Mouse (Mus musculus) kidney, adult 2 months (tissue): ENCODE results near the gene Nrip1.

Source experiments
- CTCF ChIP-seq: fragments of 200-500 bp; conservative IDR thresholded peaks from 2 replicates; pipeline ENCODE4 v1.5.1; 2011; ENCODE audit warnings: low read depth, mild to moderate bottlenecking, control low read depth, low read length, moderate library complexity, mixed read lengths; ENCODE audit not compliant: insufficient read depth, insufficient read length
- POLR2A ChIP-seq: fragments of 200-500 bp; IDR thresholded peaks from one replicate; pipeline ENCODE4 v1.6.1; 2011; ENCODE audit warnings: low read depth, low read length, control low read depth

GRCm38 (mm10) chr16:76263393-76263792 is 110.2 kb downstream of the Nrip1 start:
- no peak for TF ChIP-seq CTCF
- TF ChIP-seq POLR2A = no peak
